Mouse (Mus musculus) cortical plate, adult 2 months (tissue): ENCODE data around the gene Irf5.

ENCODE experiments used
- CTCF ChIP-seq: fragments of 200-500 bp; IDR thresholded peaks from 2 replicates; pipeline ENCODE4 v1.5.1; 2011; ENCODE audit warnings: mild to moderate bottlenecking, control low read depth, low read length; ENCODE audit not compliant: insufficient read depth; ENCODE audit errors: extremely low read depth
- POLR2A ChIP-seq: fragments of 200-500 bp; IDR thresholded peaks from 2 replicates; pipeline ENCODE4 v1.6.1; 2011; ENCODE audit warnings: mild to moderate bottlenecking, low read length, control low read depth; ENCODE audit not compliant: insufficient read depth; ENCODE audit errors: extremely low read depth

DNA sequence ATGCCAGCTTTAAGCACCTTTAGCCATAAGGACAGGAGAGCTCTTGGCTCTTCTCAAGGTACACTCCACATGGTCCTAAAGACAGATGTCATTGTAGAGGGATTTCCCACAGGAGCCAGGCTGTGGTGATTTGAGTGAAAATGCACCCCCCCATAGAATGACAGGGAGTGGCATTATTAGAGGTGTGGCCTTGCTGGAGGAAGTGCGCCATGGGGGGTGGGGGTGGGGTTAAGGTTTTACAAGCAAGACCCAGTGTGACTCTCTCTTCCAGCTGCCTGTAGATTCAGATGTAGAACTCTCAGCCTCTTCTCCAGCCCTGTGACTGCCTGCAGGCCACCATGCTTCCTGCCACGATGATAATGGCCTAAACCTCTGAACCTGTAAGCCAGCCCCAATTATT, 40.5 kb upstream of the Irf5 start:
- TF ChIP-seq CTCF (no peak), POLR2A (no peak)
